Mouse (Mus musculus) frontal cortex, adult (tissue): ENCODE results near the gene Fgfr2.

Experiments
- ATAC-seq: cut with Nextera tagmentation; 2 replicates; pipeline ENCODE4 v1.9.2; 2017; ENCODE audit warnings: mild to moderate bottlenecking, moderate library complexity, mixed read lengths; ENCODE audit not compliant: low TSS enrichment

The Fgfr2 gene

GRCm38 (mm10) chr7:132576891-132577290 lies 546.3 kb downstream of the Fgfr2 start:
- no peak for ATAC-seq

- ATAC-seq, result peak; percentile 97
These were observed 547.0 kb downstream of the Fgfr2 start, which contains the start of gene Oat for GRCm38 (mm10) chr7:132576116-132576650. Gene Oat, minus strand, starts transcription at chr7:132576398.

GRCm38 (mm10) chr7:132575623-132576022 lies 547.5 kb downstream of the Fgfr2 start:
- ATAC-seq, result peak; percentile 95

GRCm38 (mm10) chr7:132574646-132575045 lies 548.5 kb downstream of the Fgfr2 start:
- ATAC-seq, result no peak

GRCm38 (mm10) chr7:132573205-132573604 lies 549.9 kb downstream of the Fgfr2 start:
- no peak for ATAC-seq

- no peak for ATAC-seq
These were observed 550.4 kb downstream of the Fgfr2 start for GRCm38 (mm10) chr7:132572738-132573137.

GRCm38 (mm10) chr7:132571481-132571880 lies 551.7 kb downstream of the Fgfr2 start:
- no peak for ATAC-seq

GRCm38 (mm10) chr7:132570071-132570470 lies 553.1 kb downstream of the Fgfr2 start:
- ATAC-seq, result peak; percentile 38; the same call in 1 of the 2 replicates

GRCm38 (mm10) chr7:132568817-132569216 lies 554.3 kb downstream of the Fgfr2 start:
- no peak for ATAC-seq

- ATAC-seq, result no peak
These were observed 557.3 kb downstream of the Fgfr2 start for GRCm38 (mm10) chr7:132565831-132566230.

- no peak for ATAC-seq
These were observed 563.9 kb downstream of the Fgfr2 start for GRCm38 (mm10) chr7:132559138-132559766.

GRCm38 (mm10) chr7:132558141-132558736 lies 564.9 kb downstream of the Fgfr2 start:
- no peak for ATAC-seq

- ATAC-seq, result no peak
These were observed 566.6 kb downstream of the Fgfr2 start for GRCm38 (mm10) chr7:132556575-132556974.

- ATAC-seq, result no peak
These were observed 567.2 kb downstream of the Fgfr2 start for GRCm38 (mm10) chr7:132555911-132556310.

- no peak for ATAC-seq
These were observed 569.1 kb downstream of the Fgfr2 start for GRCm38 (mm10) chr7:132554091-132554490.

- peak; percentile 98 for ATAC-seq
These were observed 571.6 kb downstream of the Fgfr2 start for GRCm38 (mm10) chr7:132551351-132552126.

- ATAC-seq, result no peak
These were observed 576.0 kb downstream of the Fgfr2 start for GRCm38 (mm10) chr7:132547126-132547525.

GRCm38 (mm10) chr7:132542427-132542826 lies 580.7 kb downstream of the Fgfr2 start:
- ATAC-seq, result no peak

- ATAC-seq, result no peak
These were observed 581.6 kb downstream of the Fgfr2 start for GRCm38 (mm10) chr7:132541566-132541965.

- ATAC-seq, result no peak
These were observed 582.6 kb downstream of the Fgfr2 start for GRCm38 (mm10) chr7:132540597-132540996.

GRCm38 (mm10) chr7:132529206-132529605 lies 593.9 kb downstream of the Fgfr2 start:
- ATAC-seq, result no peak

GRCm38 (mm10) chr7:132513419-132513982 lies 609.6 kb downstream of the Fgfr2 start:
- ATAC-seq, result peak; percentile 89
